Mouse (Mus musculus): ENCODE measurements around the gene Atm. TPM values are rescaled to one million over a fixed set of nuclear protein-coding genes. Genes with fewer than 3 reads are reported as not detected.

Atm gene
- polyA plus RNA-seq, 1 experiment from 2014 or later = 21.7 TPM

DNA sequence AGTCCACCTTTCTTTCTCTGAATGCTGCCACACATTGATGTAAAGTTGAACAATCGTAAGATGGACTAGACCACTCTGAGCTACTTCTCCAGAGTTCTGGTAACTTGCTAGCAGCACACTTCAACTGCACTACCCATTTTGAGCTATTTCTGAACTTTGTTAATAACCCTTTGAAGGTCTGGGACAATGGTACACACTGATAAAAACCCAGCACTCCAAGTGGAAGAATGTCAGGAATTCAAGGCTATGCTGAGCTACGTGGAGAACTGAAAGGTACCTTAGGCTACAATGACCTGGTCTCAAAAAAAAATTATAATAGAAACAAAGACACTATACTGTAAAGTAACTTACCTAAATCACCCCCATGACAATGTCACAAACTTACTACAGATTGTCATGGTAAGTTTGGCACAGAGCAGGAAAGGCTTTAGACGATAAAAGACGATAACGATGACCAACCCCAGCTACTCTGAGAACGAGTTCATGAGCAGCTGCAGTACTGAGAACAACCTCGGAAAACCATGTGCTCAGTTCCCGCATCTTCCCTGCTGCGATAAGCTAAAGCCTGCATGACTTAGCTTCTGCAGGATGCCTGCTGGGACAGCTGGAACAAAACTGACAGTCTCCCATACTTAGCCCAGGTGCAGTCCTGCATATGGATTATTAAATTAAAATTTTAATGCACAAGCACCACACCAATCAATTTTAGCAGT lies 63.6 kb downstream of the Atm start:
- H3K4me1 ChIP-seq = no peaks in the 10 kb centered on the region
- peaks cover 17% of the 10 kb centered on the region for H3K36me3 ChIP-seq (replicated peaks)
- H3K27ac ChIP-seq = no peak overlapping the region
- H3K9ac ChIP-seq = no peak overlapping the region
- no peak overlapping the region for H3K4me3 ChIP-seq (replicated peaks)
- 89% methylated on average over 9 of the region's 9 CpGs for WGBS
- ATAC-seq (ENCODE audit: low FRiP score) = no peak
- H3K9me3 ChIP-seq = no peaks in the 10 kb centered on the region
- no peaks in the 10 kb centered on the region for H3K27me3 ChIP-seq
- H3K4me2 ChIP-seq = no peak overlapping the region

GRCm38 (mm10) chr9:53452038-53452437 lies 84.5 kb downstream of the Atm start:
- Histone ChIP-seq H3K4me3 (replicated peaks) (no peak overlapping the region), H3K36me3 (replicated peaks) (peaks cover 57% of the 10 kb centered on the region)

DNA sequence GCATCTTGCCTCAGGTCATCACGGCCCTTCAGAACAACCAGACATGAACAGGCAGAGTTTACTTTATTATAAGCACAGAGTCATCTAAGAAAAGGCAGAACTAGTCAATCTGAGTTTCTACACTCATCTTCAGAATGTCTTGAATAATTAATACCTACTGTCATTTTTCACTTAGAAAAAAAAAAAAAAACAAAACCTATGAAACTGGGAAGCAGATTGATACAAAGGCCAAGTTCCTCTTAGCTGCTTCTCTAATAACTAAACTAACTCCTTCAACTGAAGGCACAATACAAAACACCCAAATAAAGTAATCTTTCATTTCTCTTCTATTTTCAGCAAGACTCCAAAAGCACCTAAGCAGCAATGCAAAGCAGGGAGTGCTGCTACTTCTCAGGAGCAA lies 85.9 kb downstream of the Atm start:
- Histone ChIP-seq H3K4me1 (no peaks in the 10 kb centered on the region), H3K27ac (no peak overlapping the region), H3K9me3 (no peaks in the 10 kb centered on the region), H3K4me3 (replicated peaks) (no peak overlapping the region), H3K9ac (no peak overlapping the region), H3K27me3 (no peaks in the 10 kb centered on the region), H3K4me2 (no peak overlapping the region), H3K36me3 (replicated peaks) (peaks cover 55% of the 10 kb centered on the region)
- WGBS = 92% methylated on average over 1 of the region's 1 CpGs
- no peak for ATAC-seq (ENCODE audit: low FRiP score)

More at GRCm38 (mm10) chr9:53452038-53452437, 84.5 kb downstream of the Atm start:
- no peak overlapping the region for H3K9ac ChIP-seq
- no peak overlapping the region for H3K4me2 ChIP-seq
- no peaks in the 10 kb centered on the region for H3K4me1 ChIP-seq
- no peaks in the 10 kb centered on the region for H3K27me3 ChIP-seq
- WGBS = 94% methylated on average over 2 of the region's 2 CpGs
- no peak overlapping the region for H3K27ac ChIP-seq
- no peak for ATAC-seq (ENCODE audit: low FRiP score)
- H3K9me3 ChIP-seq = no peaks in the 10 kb centered on the region

DNA sequence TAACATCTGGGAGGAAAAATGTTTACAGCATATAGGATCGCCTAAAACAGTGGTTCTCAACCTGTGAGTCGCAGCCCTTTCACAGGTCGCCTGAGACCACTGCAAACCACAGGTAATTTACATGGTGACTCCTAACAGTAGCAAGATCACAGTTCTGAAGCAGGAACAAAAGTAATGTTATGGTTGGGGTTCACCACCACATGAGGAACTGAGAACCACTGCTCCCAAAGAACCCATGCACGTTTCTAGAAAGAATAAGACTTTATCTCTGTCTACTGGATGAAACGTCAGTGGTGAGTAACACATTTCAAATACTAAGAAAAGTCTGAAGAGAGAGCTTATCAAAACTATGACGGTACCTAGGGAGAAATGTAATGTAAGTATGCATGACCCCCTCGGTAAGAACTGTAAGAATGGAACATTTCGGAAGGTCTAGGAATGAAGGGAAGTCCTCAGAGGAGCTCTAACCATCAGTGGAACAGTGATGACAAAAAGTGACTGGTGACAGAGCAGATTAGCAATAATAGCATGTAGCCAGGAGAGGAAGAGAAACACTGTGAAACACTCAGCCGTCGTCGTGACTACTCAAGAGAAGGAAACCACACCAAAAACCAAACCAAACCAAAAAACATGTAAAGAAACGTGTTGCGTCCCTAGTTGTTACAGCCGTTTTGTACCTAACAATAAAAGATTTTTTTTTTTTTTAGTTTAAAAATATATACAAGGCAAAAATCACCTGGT lies 100.5 kb downstream of the Atm start:
- H3K27ac ChIP-seq = no peak overlapping the region
- no peak overlapping the region for H3K4me3 ChIP-seq (replicated peaks)
- H3K4me2 ChIP-seq = no peak overlapping the region
- 93% methylated on average over 14 of the region's 14 CpGs for WGBS
- peaks cover 19% of the 10 kb centered on the region for H3K36me3 ChIP-seq (replicated peaks)
- no peak for ATAC-seq (ENCODE audit: low FRiP score)
- no peaks in the 10 kb centered on the region for H3K4me1 ChIP-seq
- H3K9ac ChIP-seq = no peak overlapping the region
- H3K9me3 ChIP-seq = no peaks in the 10 kb centered on the region
- no peaks in the 10 kb centered on the region for H3K27me3 ChIP-seq

GRCm38 (mm10) chr9:53427638-53428037 lies 108.9 kb downstream of the Atm start:
- no peaks in the 10 kb centered on the region for H3K9me3 ChIP-seq
- H3K4me3 ChIP-seq (replicated peaks) = no peak overlapping the region
- no peak overlapping the region for H3K9ac ChIP-seq
- H3K36me3 ChIP-seq (replicated peaks) = no peaks in the 10 kb centered on the region
- no peaks in the 10 kb centered on the region for H3K4me1 ChIP-seq
- 87% methylated on average over 3 of the region's 3 CpGs for WGBS
- H3K27ac ChIP-seq = no peak overlapping the region
- no peak overlapping the region for H3K4me2 ChIP-seq
- H3K27me3 ChIP-seq = no peaks in the 10 kb centered on the region
- ATAC-seq (ENCODE audit: low FRiP score) = no peak

DNA sequence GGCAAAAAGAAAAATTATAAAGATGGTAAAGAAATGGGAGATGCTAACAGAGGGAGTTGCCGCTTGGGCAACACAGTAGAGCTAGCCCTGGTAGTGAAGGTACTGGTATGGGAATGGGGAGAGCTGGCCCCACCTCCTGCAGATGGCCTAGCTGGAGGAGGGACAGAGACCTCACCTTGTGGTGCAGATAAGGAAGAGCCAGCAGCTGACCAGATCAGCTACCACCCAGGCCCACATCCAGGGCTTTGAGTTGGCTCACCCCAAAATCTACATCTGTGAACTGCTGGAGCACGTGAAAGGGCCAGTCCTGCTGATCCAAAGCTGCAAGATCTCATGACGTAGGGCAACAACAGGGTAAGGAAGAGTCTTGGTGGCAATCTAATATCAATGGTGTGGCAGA lies 109.8 kb downstream of the Atm start:
- no peak for ATAC-seq (ENCODE audit: low FRiP score)
- no peak overlapping the region for H3K4me2 ChIP-seq
- H3K9me3 ChIP-seq = no peaks in the 10 kb centered on the region
- H3K27me3 ChIP-seq = no peaks in the 10 kb centered on the region
- no peaks in the 10 kb centered on the region for H3K36me3 ChIP-seq (replicated peaks)
- no peaks in the 10 kb centered on the region for H3K4me1 ChIP-seq
- H3K9ac ChIP-seq = no peak overlapping the region
- no peak overlapping the region for H3K4me3 ChIP-seq (replicated peaks)
- H3K27ac ChIP-seq = no peak overlapping the region
- 88% methylated on average over 3 of the region's 3 CpGs for WGBS

GRCm38 (mm10) chr9:53422133-53422896 lies 114.2 kb downstream of the Atm start:
- H3K36me3 ChIP-seq (replicated peaks) = no peaks in the 10 kb centered on the region
- no peak overlapping the region for H3K9ac ChIP-seq
- no peak for ATAC-seq (ENCODE audit: low FRiP score)
- H3K27me3 ChIP-seq = no peaks in the 10 kb centered on the region
- 82% methylated on average over 9 of the region's 9 CpGs for WGBS
- H3K4me1 ChIP-seq = no peaks in the 10 kb centered on the region
- H3K4me3 ChIP-seq (replicated peaks) = no peak overlapping the region
- no peak overlapping the region for H3K27ac ChIP-seq
- no peaks in the 10 kb centered on the region for H3K9me3 ChIP-seq
- H3K4me2 ChIP-seq = no peak overlapping the region

GRCm38 (mm10) chr9:53409427-53409826 lies 127.1 kb downstream of the Atm start:
- H3K36me3 ChIP-seq (replicated peaks) = no peaks in the 10 kb centered on the region
- H3K4me3 ChIP-seq (replicated peaks) = no peak overlapping the region
- no peak for ATAC-seq (ENCODE audit: low FRiP score)
- H3K4me2 ChIP-seq = no peak overlapping the region
- H3K27ac ChIP-seq = no peak overlapping the region
- no peaks in the 10 kb centered on the region for H3K9me3 ChIP-seq
- no peak overlapping the region for H3K9ac ChIP-seq
- peaks cover 13% of the 10 kb centered on the region for H3K4me1 ChIP-seq
- no peaks in the 10 kb centered on the region for H3K27me3 ChIP-seq
- whole genome bisulfite sequencing = 83% methylated on average over 3 of the region's 3 CpGs

- Histone ChIP-seq H3K4me1 (peaks cover 14% of the 10 kb centered on the region), H3K4me3 (replicated peaks) (no peak overlapping the region), H3K27me3 (no peaks in the 10 kb centered on the region), H3K9me3 (no peaks in the 10 kb centered on the region), H3K36me3 (replicated peaks) (no peaks in the 10 kb centered on the region), H3K4me2 (no peak overlapping the region), H3K9ac (no peak overlapping the region), H3K27ac (no peak overlapping the region)
- WGBS = 92% methylated on average over 2 of the region's 2 CpGs
- ATAC-seq (ENCODE audit: low FRiP score) = no peak
Measured at GRCm38 (mm10) chr9:53408953-53409361, 127.6 kb downstream of the Atm start.

DNA sequence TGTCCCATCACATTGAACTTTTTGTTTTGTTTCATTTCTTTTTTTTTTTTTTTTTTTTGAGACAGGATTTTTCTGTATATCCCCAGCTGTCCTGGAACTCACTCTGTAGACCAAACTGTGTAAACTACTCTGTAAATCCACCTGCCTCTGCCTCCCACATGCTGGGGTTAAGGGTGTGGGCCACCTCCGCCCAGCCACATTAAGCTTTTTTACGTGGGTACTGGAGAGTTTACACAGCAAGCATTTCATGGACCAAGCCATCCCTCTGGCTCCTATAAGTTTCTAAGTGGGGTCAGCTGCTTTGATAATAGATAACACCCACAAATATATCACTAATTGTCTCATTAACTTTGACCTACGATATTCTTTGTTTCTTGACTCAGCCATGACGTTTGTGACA lies 128.0 kb downstream of the Atm start:
- 90% methylated on average over 4 of the region's 4 CpGs for WGBS
- no peak for ATAC-seq (ENCODE audit: low FRiP score)
- Histone ChIP-seq H3K9ac (no peak overlapping the region), H3K27ac (no peak overlapping the region), H3K9me3 (no peaks in the 10 kb centered on the region), H3K27me3 (no peaks in the 10 kb centered on the region), H3K4me1 (peaks cover 14% of the 10 kb centered on the region), H3K36me3 (replicated peaks) (no peaks in the 10 kb centered on the region), H3K4me3 (replicated peaks) (no peak overlapping the region), H3K4me2 (no peak overlapping the region)

- peak overlapping the region; percentile 33; the same call in 1 of the 2 replicates for H3K9ac ChIP-seq
- H3K9me3 ChIP-seq = no peaks in the 10 kb centered on the region
- H3K36me3 ChIP-seq (replicated peaks) = no peaks in the 10 kb centered on the region
- peak overlapping the region; percentile 67 for H3K27ac ChIP-seq
- peak overlapping the region; percentile 30 for H3K4me3 ChIP-seq (replicated peaks)
- peak; percentile 93 for ATAC-seq (ENCODE audit: low FRiP score)
- no peaks in the 10 kb centered on the region for H3K27me3 ChIP-seq
- peaks cover 24% of the 10 kb centered on the region for H3K4me1 ChIP-seq
- 31% methylated on average over 21 of the region's 21 CpGs for WGBS
- peak overlapping the region; percentile 50 for H3K4me2 ChIP-seq
Measured at GRCm38 (mm10) chr9:53404753-53405722, 131.5 kb downstream of the Atm start.

Measured in forebrain, embryonic 12.5 days (tissue).